Mouse (Mus musculus) myocyte (in vitro differentiated cells): ENCODE measurements around the gene Zfp800. TPM values are rescaled to one million over a fixed set of nuclear protein-coding genes. Genes with fewer than 3 reads are reported as not detected.
A peak's percentile ranks its signal among the peaks of the same experiment; 100 is the strongest.

Experiments
- H3K27me3 ChIP-seq: one replicate; pipeline ENCODE4 v1.6.1; 2011; ENCODE audit not compliant: control insufficient read depth, insufficient read depth, insufficient read length
- H3K36me3 ChIP-seq: one replicate; pipeline ENCODE4 v1.6.1; 2011; ENCODE audit not compliant: control insufficient read depth, insufficient read depth
- H3K4me2 ChIP-seq: one replicate; pipeline ENCODE4 v1.6.1; 2011; ENCODE audit warnings: low read depth, control low read depth
- H3K4me3 ChIP-seq: one replicate; pipeline ENCODE4 v1.5.1; 2011; ENCODE audit warnings: mild to moderate bottlenecking, control low read depth, moderate library complexity
- H3K79me2 ChIP-seq: one replicate; pipeline ENCODE4 v1.6.1; 2011; ENCODE audit not compliant: control insufficient read depth, insufficient read depth
- H3ac ChIP-seq: one replicate; pipeline ENCODE4 v1.6.1; 2011; ENCODE audit not compliant: control insufficient read depth, insufficient read length
- CEBPB ChIP-seq: IDR thresholded peaks from 2 replicates; pipeline ENCODE4 v1.6.1; 2011; ENCODE audit warnings: mild to moderate bottlenecking, moderate library complexity; ENCODE audit not compliant: poor library complexity, insufficient read depth, severe bottlenecking
- E2F4 ChIP-seq: IDR thresholded peaks from one replicate; pipeline ENCODE4 v1.6.1; 2011; ENCODE audit warnings: mild to moderate bottlenecking, control low read depth, moderate library complexity; ENCODE audit not compliant: insufficient read depth
- MAX ChIP-seq: IDR thresholded peaks from one replicate; pipeline ENCODE4 v1.6.1; 2011; ENCODE audit warnings: low read depth, mild to moderate bottlenecking, control low read depth
- MYOD1 ChIP-seq, 3 experiments: IDR thresholded peaks; one replicate each; pipeline ENCODE4 v1.6.1; 2011; ENCODE audit warnings: control low read depth in 2 of 3, low read depth in 2 of 3, mild to moderate bottlenecking in 2 of 3, moderate library complexity in 1 of 3; ENCODE audit not compliant: insufficient read length in 2 of 3, control insufficient read depth in 1 of 3
- MYOG ChIP-seq, 3 experiments: IDR thresholded peaks; one replicate each; pipeline ENCODE4 v1.6.1; 2011; ENCODE audit warnings: control low read depth in 2 of 3, low read depth in 2 of 3, mild to moderate bottlenecking in 2 of 3; ENCODE audit not compliant: insufficient read length in 2 of 3, control insufficient read depth in 1 of 3, insufficient read depth in 1 of 3
- POLR2A ChIP-seq: IDR thresholded peaks from one replicate; pipeline ENCODE4 v1.6.1; 2011; ENCODE audit warnings: low read depth, mild to moderate bottlenecking, control low read depth, moderate library complexity; ENCODE audit not compliant: insufficient read length
- POLR2AphosphoS2 ChIP-seq: IDR thresholded peaks from one replicate; pipeline ENCODE4 v1.6.1; 2011; ENCODE audit warnings: low read depth, control low read depth; ENCODE audit not compliant: insufficient read length
- REST ChIP-seq: IDR thresholded peaks from one replicate; pipeline ENCODE4 v1.6.1; 2011; ENCODE audit warnings: mild to moderate bottlenecking, control low read depth, moderate library complexity; ENCODE audit not compliant: insufficient read depth, insufficient read length
- SRF ChIP-seq: IDR thresholded peaks from one replicate; pipeline ENCODE4 v1.6.1; 2011; ENCODE audit warnings: low read depth; ENCODE audit not compliant: control insufficient read depth, insufficient read length
- TCF12 ChIP-seq: IDR thresholded peaks from one replicate; pipeline ENCODE4 v1.6.1; 2011; ENCODE audit warnings: mild to moderate bottlenecking, control low read depth; ENCODE audit not compliant: poor library complexity, insufficient read depth, severe bottlenecking
- TCF3 ChIP-seq: IDR thresholded peaks from one replicate; pipeline ENCODE4 v1.6.1; 2011; ENCODE audit warnings: low read depth, control low read depth; ENCODE audit not compliant: insufficient read length
- USF1 ChIP-seq: IDR thresholded peaks from one replicate; pipeline ENCODE4 v1.6.1; 2011; ENCODE audit warnings: low read depth, mild to moderate bottlenecking, control low read depth, moderate library complexity
- polyA plus RNA-seq: library from polyadenylated mRNA; unstranded; fragments of >200 nt; fragmentation: generic; extraction: Trizol; gene quantifications from one replicate; pipeline ENCODE4 v1.2.1, GENCODE M21; 2012; ENCODE audit warnings: missing spikeins

Zfp800 gene
- polyA plus RNA-seq, 1 experiment = 2.0 TPM

DNA sequence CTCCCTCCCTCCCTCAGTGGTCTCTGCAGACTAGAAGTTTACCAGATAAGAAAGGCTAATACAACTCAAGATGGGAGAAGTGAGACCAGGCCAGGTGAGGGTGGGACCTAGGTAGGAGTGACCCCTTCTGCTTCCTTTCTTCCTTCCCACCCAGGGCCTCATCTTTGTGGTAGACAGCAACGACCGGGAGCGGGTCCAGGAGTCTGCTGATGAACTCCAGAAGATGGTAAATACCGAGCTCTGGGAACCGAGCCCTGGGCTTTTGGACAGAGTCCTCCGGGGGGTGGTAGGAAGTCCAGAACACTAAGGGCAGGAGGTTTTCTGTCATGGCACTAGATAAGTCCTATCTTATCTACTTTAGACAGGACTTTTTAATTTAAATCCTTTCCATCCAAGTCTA, 27.2 kb upstream of the Zfp800 start:
- H3K4me3 ChIP-seq = peak overlapping the region; percentile 82
- H3K27me3 ChIP-seq = no peaks in the 10 kb centered on the region
- H3K4me2 ChIP-seq = peak overlapping the region; percentile 72
- no peaks in the 10 kb centered on the region for H3K36me3 ChIP-seq
- TF ChIP-seq POLR2A (no peak), MAX (no peak), TCF3 (no peak), USF1 (no peak), E2F4 (no peak), TCF12 (no peak), CEBPB (no peak), REST (no peak), SRF (no peak), MYOD1 (IDR thresholded peaks at IDR 0.05; ENCODE audit: control insufficient read depth in 1 of 3, insufficient read length in 2 of 3, low read depth in 2 of 3) (no peak), MYOG (IDR thresholded peaks at IDR 0.05; ENCODE audit: control insufficient read depth in 1 of 3, insufficient read depth in 1 of 3, insufficient read length in 2 of 3, low read depth in 2 of 3) (no peak), POLR2AphosphoS2 (no peak)
- no peak overlapping the region for H3ac ChIP-seq
- peaks cover 20% of the 10 kb centered on the region for H3K79me2 ChIP-seq

- H3K27me3 ChIP-seq = no peaks in the 10 kb centered on the region
- H3K36me3 ChIP-seq = no peaks in the 10 kb centered on the region
- peaks cover 29% of the 10 kb centered on the region for H3K79me2 ChIP-seq
- peak overlapping the region; percentile 72 for H3K4me2 ChIP-seq
- peak in 1 of 3 experiments; percentile 1 for TF ChIP-seq MYOD1 (IDR thresholded peaks at IDR 0.05; ENCODE audit: control insufficient read depth in 1 of 3, insufficient read length in 2 of 3, low read depth in 2 of 3)
- TF ChIP-seq SRF = no peak
- TF ChIP-seq POLR2A = peak; percentile 18
- no peak for TF ChIP-seq USF1
- TF ChIP-seq CEBPB = no peak
- TF ChIP-seq E2F4 = no peak
- no peak for TF ChIP-seq REST
- TF ChIP-seq POLR2AphosphoS2 = peak; percentile 16
- TF ChIP-seq MAX = no peak
- peak in 1 of 3 experiments; percentile 25 for TF ChIP-seq MYOG (IDR thresholded peaks at IDR 0.05; ENCODE audit: control insufficient read depth in 1 of 3, insufficient read depth in 1 of 3, insufficient read length in 2 of 3, low read depth in 2 of 3)
- peak overlapping the region; percentile 55 for H3ac ChIP-seq
- H3K4me3 ChIP-seq = peak overlapping the region; percentile 82
Observed at GRCm38 (mm10) chr6:28423767-28424695, 26.2 kb upstream of the Zfp800 start.

GRCm38 (mm10) chr6:28423313-28423712, 25.5 kb upstream of the Zfp800 start, which contains the start of gene Arf5:
Gene Arf5 (plus strand): TSS chr6:28423560.
- no peaks in the 10 kb centered on the region for H3K36me3 ChIP-seq
- peak within 1 kb of the TSS; percentile 89 for H3K4me2 ChIP-seq
- peaks cover 29% of the 10 kb centered on the region for H3K79me2 ChIP-seq
- TF ChIP-seq POLR2A (peak; percentile 57), E2F4 (no peak), POLR2AphosphoS2 (peak; percentile 71), MYOD1 (IDR thresholded peaks at IDR 0.05; ENCODE audit: control insufficient read depth in 1 of 3, insufficient read length in 2 of 3, low read depth in 2 of 3) (no peak), SRF (no peak), TCF12 (no peak), MYOG (IDR thresholded peaks at IDR 0.05; ENCODE audit: control insufficient read depth in 1 of 3, insufficient read depth in 1 of 3, insufficient read length in 2 of 3, low read depth in 2 of 3) (no peak), CEBPB (no peak), TCF3 (no peak), MAX (no peak), REST (no peak), USF1 (no peak)
- H3ac ChIP-seq = peak within 1 kb of the TSS; percentile 55
- H3K27me3 ChIP-seq = no peaks in the 10 kb centered on the region
- peak within 1 kb of the TSS; percentile 82 for H3K4me3 ChIP-seq

DNA sequence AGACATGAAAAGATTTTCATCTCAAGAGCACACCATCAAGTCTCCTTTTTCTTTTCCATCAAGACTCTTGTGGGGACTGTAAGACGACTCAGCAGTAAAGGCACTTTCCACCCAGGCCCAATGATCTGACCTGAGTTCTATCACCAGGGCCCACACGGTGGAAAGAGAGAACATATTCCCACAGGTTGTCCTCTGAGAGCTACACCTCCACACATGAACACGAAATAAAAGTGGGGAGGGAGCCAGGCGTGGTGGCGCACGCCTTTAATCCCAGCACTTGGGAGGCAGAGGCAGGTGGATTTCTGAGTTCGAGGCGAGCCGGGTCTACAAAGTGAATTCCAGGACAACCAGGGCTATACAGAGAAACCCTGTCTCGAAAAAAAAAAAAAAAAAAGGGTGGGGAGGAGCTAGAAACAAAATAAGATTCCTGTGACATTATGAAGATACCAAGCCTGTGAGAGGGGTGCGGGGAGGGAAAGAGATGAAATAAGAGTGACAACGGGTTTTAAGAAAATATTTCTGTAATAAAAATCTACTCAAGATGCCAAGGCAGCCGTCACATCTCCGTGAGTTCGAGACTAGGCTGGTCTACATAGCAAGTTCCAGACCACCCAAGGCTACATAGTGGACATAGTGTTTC, 25.0 kb upstream of the Zfp800 start:
- H3K4me2 ChIP-seq = peak overlapping the region; percentile 89
- no peak for TF ChIP-seq E2F4
- TF ChIP-seq MYOG (IDR thresholded peaks at IDR 0.05; ENCODE audit: control insufficient read depth in 1 of 3, insufficient read depth in 1 of 3, insufficient read length in 2 of 3, low read depth in 2 of 3) = no peak
- peaks cover 29% of the 10 kb centered on the region for H3K79me2 ChIP-seq
- no peak overlapping the region for H3ac ChIP-seq
- H3K36me3 ChIP-seq = no peaks in the 10 kb centered on the region
- H3K4me3 ChIP-seq = peak overlapping the region; percentile 82
- H3K27me3 ChIP-seq = no peaks in the 10 kb centered on the region
